Mouse (Mus musculus) layer of hippocampus, postnatal 25 days (tissue): Measurements from ENCODE around the gene Txn1. TPM values are rescaled to one million over a fixed set of nuclear protein-coding genes. Genes with fewer than 3 reads are reported as not detected.

Experiments
- DNase-seq, 2 experiments: peaks; one replicate each; pipeline ENCODE4 v3.0.0; 2022; ENCODE audit warnings: mixed read lengths in 2 of 2, low spot score in 1 of 2; ENCODE audit errors: extremely low spot score in 1 of 2
- total RNA-seq, 2 experiments: library from RNA; stranded (reverse); gene quantifications; 2 replicates each; pipeline ENCODE4 v1.2.3; 2021

Txn1 gene
- total RNA-seq, 2 experiments from 2014 or later: 108 to 121 TPM

GRCm38 (mm10) chr4:57947036-57947435, 9.2 kb downstream of the Txn1 start:
- no peak for DNase-seq

DNA sequence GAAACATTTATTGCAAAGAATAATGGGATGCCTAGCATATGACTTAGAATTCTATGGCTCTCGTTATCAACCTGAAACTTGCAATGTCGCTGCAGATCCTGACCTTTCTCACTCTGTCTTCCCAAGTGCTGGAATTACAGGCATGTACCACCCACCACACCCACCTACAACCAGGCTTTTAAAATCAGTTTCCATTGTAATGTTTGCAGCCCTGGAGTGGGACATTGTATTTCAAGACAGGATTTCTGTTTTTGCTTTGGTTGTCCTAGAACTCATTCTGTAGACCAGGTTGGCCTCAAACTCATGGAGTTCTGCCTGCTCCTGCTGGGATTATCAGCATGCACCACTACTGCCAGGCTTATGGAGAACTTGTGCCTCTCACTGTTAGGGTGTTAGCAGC, 13.3 kb downstream of the Txn1 start:
- DNase-seq: no peak

GRCm38 (mm10) chr4:57940631-57941030, 15.6 kb downstream of the Txn1 start:
- DNase-seq: no peak

DNA sequence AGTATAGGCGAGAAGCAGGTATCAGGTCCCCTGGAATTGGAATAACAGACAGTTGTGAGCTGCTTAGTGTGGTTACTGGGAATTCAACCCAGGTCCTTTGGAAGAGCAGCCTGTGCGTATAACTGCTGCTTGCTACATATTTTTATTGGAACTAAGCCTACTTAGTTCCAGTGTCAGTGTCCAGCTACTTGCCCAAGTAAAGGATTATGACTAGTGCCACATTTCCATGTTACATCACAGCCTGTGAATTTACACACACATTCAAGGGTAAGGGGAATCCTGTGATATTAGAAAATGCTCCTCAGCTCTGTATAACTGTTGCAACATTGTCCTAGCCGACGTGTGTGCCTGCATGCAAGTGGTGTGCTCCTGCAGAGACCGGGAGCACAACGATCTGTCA, 18.9 kb downstream of the Txn1 start:
- DNase-seq: no peak

DNA sequence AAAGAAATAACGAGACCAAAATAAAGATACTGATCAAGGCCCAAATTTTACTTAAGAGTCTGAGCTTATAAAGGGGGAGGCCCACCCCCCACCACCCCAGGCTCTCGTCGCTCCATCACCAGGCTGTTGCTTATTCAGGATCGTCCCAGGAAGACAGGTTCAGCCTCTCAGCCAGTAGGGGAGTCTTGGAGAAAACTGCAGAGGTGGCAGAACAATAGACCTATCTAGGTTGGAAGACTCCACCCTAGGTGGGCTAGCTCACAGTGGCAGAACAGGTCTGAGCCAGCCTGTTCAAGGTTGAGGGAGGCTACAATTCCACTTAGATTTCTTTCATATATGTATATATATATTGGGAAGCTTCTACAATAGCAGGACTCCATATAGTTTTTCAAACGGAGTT, 22.0 kb downstream of the Txn1 start:
- DNase-seq: no peak

GRCm38 (mm10) chr4:57930559-57931170, 25.5 kb downstream of the Txn1 start:
- no peak for DNase-seq

DNA sequence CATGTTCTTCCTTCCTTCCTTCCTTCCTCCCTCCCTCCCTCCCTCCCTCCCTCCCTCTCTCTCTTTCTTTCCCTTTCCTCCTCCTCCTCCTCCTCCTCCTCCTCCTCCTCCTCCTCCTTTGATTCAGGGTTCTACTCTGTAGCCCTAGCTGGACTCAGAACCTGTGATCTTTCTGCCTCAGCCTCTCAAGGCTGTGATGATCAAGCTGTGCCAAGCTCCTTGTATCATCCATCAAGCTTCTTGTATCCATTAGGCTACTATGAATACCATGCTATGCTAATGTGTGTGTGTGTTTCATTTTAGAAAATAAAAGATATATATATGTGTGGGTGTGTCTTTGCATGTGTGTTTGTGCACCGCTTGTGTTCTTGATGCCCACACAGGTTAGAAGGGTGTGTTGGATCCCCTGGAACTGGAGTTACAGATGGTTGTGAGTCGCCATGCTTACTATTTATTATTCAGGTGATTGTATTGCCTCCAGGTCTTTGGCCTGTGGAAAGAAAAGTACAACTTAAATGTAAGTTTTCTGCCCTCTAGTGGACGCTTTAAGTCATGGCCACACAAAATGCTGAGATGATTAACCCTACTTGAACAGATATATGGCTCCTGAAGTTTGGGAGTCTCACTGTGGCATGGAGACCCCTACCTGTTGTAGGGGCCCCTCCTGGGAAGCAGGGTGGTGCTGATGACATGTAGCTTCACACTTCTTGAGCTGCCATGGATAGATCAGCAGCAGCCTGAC, 28.6 kb downstream of the Txn1 start:
- no peak for DNase-seq

DNA sequence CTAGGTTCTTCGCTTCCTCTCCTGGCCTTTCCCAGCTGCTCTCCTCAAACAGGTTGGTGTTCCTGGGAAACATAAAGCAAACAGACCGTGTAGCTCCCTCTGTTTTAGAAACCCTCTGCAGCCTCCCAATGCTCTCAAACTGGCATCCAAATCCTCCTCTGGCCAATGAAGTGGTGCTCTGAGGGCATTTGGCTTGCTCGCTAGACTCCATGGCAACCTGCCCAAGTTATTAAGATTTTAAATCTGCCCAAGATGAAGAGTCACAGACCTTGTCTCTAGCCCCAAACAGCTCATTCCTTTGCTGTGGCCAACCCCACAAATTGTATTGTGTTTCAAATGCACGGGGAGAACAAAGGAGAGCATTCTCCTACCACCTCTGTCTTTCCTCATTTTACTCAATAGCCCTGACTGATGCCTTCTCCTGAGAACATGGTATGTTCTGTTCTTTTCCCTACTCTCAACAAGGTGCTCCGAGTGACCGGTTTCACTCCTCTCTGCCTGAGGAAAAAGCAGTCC, 31.6 kb downstream of the Txn1 start:
- no peak for DNase-seq

DNA sequence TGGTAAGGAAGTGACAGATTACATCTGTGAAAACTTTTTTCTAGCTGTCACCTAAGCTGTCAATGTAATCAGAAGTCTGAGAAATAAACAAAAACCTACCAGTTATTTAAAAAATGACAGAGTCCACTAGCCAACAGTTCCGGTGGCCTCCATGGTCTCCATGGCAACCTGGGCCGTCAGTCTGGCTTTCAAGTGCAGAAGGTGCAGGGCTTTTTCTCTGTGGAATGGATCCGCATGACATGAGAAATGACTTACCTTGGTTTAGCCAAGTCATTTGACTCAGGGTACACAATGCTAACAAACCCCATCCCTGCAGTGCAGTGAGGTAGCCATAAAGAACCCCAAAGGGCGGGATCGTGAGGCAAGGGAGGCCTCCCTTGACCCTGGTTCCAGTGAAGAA, 34.0 kb downstream of the Txn1 start:
- no peak for DNase-seq

DNA sequence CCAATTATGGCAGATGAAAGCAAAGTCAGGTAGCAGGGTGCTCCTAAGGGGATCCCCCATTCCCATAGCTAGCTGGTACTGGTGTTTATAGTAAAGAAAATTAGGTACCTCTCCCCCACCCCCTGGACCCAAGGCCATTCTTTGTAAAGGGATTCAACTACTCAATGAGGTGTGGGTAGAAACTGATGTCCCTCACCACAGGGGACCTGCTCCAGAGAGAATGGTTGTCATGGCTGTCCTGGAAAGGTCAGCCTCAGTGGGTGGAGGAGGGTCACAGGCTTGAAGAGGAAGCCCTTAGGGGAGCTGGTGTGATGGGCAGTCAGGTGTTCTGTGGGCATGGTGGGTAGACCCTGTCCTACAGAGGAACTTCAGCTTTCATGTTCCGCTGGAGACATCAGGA, 35.7 kb downstream of the Txn1 start:
- DNase-seq: no peak

DNA sequence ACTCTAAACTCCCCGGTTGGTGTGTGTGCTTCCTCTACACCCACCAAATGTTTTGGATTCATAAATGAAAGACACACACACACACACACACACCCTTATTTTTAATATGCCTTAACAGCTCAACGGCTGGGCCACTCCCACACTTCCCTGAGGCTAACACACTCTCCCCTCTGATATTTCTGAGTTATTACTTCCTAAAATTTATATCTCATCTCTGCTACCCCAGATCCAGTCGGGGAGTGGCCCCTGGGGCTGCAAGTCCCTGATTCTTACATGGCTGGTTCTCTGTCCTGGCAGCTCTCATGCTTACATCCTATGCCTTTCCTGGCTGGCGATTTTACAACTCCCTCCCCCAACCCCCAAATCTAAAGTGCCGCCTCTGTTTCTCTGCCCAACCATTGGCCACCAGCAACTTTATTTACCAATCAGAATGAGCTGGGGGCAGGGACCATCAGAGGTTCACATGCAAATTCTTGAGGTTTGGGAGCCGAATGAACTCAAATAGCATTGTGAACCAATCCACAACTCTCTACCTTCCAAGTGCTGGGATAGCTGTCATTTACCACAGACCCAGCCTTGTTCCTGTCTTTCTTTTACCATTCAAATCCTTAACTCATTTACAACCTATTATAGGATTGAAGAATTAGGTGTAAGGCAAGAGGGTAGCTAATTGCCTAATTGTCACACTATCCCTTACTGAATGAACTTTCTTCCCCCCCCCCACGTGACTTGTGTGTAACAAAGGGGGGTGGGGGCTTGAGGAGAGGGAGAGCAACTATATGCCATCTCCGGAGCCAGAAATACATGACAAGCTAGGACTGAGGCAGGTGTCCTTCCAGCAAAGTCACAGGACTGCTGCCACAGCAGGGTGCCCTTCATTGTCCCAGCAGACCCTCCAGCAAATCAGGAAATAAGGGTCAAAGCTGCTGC, 36.5 kb downstream of the Txn1 start:
- no peak for DNase-seq

- no peak for DNase-seq
These were observed 39.5 kb downstream of the Txn1 start for GRCm38 (mm10) chr4:57916711-57917110.

DNA sequence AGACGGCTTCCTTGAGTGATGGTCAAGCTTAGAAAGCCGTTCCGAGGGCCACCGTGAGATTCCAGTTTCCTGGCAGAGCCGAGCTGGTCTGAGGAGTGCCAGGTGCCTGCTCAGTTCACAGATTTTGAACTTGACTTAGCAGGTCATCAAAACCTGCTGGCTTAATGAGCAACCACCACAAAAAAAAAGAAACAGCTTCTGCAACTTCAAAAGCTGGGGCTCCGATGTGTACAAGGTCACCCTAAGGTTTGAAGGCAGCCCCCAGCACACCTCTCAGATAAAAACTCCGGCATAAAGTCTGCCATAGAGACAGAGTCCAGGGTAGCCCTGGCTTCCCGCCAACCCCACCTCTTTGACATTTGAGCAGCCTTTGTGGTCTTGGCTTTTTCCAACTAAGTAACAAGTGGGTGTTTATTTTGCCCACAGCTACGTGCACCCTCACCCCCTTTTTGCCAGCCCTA, 40.0 kb downstream of the Txn1 start, which contains the start of gene D630039A03Rik:
D630039A03Rik (minus strand) TSS at position 97 of the 461 bp plus-strand sequence.
- DNase-seq: no peak

- DNase-seq: peak in 1 of 2 experiments; percentile 21
These were observed 40.8 kb downstream of the Txn1 start for GRCm38 (mm10) chr4:57915216-57915965.

DNA sequence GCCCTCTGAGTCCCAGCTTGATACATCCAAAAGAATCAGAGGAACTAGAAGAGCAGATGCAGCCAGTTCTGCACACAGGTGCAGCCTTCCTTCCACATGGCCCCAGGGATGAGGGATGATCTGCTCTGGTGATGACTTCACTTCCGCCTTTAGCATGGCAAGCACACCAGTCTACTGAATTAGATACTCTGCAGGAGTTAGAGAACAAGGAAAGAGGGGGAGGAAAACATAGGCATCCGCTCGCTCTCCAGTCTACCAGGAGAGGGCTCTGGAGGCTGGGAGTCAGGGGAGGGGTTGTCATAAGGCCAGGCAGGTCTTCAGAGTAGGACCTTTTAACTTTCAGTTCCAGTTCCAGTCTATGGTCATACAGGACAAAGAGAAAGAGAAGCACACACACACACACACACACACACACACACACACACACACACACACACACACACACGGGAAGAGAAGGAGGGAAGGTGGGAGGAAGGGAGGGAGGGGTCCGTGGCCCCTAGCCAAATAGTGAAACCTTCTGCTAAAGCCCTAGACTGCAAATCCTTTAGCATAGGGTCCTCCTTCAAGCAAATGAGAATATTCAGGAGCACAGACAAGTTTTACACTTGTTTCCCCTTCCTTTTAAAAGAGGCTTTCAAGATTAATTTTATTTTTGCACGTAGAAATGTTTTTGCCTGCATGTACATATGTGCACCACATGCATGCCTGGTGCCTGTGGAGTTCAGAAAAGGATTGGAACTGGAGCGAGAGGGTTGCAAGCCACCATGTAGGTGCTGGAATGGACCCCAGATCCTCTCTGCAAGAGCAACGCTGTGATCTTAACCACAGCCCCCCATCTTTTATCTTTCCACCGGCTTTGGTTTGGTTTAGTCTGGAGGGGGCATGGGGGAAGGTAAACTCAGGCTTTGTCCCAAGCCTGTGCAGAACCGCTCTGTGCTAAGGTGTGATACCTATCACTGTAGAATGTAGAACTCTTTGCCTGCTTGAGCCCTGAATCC, 41.7 kb downstream of the Txn1 start:
- DNase-seq: no peak

DNA sequence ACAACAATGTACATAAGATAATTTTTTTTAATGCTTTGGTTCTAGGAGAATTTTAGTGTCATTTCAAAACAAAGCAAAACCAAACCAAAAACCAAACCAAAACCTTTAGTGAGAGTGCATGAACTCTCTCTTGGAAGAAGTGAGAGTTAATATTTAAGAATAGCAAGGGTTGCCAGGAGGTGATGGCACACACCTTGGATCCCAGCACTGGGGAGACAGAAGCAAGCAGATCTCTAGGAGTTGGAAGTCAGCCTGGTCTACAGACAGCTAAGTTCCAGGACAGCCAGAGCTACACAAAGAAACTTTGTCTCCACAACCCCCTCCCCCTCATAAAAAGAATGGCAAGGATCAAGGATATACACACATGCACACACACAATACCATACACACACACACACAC, 43.2 kb downstream of the Txn1 start:
- no peak for DNase-seq

DNA sequence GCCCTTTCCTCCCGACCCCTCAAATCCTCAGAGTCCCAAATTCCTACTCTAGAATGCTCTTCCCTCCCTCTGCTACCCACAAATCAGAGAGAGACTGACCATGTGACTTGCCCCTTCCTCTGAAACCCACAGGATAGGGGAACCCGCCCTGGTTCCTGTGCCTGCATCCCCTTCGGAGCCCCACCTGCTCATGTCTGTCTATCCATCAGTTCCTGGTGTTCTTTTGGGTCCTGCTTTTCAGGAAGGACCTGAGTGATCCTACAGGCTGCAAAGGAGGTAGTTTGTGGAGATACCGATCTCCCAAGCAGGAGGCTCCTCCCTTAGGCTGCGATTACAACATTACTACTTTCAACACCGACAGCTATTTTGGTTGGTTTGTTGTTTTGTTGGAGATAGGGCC, 47.4 kb downstream of the Txn1 start:
- no peak for DNase-seq

DNA sequence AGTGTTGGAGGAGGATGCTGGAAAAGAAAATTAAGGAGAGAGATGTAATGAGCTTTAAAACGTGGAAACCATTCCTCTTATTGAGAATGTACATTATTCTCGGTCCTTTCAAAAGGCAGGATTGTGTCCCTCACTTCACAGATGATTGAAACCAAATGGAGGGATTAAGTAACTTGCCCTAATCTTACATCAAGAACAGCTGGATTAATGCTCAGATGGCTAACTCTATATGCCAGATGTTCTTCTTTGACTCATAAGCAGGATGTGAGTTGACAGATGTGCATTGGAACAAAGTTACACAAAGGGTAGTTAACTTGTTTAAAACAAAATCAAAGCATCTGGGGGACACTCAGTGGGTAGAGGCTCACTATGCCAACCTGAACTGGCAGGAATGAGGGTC, 49.5 kb downstream of the Txn1 start:
- no peak for DNase-seq

DNA sequence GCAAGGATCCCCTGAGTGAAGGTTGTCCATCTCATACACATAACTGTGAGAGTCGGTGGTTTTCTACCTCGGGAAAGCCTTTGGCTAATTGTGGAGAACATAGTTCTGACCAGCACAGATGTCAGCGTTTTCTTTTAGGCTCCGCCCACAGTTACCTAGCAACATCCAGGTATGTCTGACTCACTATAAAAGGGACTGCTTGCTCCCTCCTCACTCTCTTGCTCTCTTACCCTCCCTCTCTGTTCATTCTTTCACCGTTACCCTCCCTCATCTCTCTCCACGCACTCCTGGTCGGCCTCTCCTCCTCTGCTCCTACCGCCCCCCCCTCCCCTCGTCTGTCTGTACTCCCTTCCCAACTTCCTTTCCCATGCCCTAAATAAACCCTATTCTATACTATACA, 51.6 kb downstream of the Txn1 start:
- no peak for DNase-seq
